ENCODE assay signal across 9 mouse cellular contexts in the genomic region with DNA sequence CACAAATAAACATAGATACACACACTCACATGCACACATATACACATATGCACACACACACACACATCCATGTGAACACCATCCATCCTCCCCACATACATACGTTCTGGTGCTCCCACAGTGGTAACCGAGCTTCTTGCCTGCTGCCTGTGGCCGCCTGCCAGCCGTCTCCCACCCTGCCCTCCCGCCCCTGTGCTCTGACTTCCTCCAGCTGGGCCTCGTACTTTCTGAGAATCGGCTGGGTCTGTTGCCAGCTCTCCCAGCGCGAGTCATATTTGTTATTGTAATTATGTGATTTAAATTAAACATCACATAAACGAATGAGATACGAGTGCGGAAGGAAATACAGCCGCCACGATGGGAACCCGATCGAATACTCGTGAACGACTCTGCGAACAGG. TPM values are rescaled to one million over a fixed set of nuclear protein-coding genes. Genes with fewer than 3 reads are reported as not detected.
A peak's percentile ranks its signal among the peaks of the same experiment; 100 is the strongest.
DNase-seq lines count a peak whose midpoint lies in the region; ATAC-seq and TF ChIP-seq lines count a peak whose summit lies in the region.
"Had no signal": no experiment of that assay in that cellular context is flagged by ENCODE, and none has a peak within 500 bp of the region (broad histone marks: within the 10 kb centered on the region; RNA-seq: fewer than 3 reads in every experiment).

No protein-coding gene starts in this region.

- DNase-seq in hindbrain, embryonic 14.5 days (ENCODE audit: low spot score): peak; percentile 32
- DNase-seq in hindbrain, embryonic 11.5 days (ENCODE audit: low spot score): no peak
- peak; percentile 94 for DNase-seq in lung, embryonic 14.5 days
- DNase-seq in lung, adult 18-20 months: no peak
- DNase-seq in lung, postnatal 10 days: peak; percentile 70
- DNase-seq in embryo, embryonic 10.5 days (ENCODE audit: low spot score): no peak

- WGBS in hindbrain, embryonic 14.5 days: 53% methylated on average over 19 of the region's 19 CpGs
- WGBS in hindbrain, embryonic 11.5 days: 84% methylated on average over 19 of the region's 19 CpGs
- WGBS in lung, embryonic 14.5 days: 27% methylated on average over 19 of the region's 19 CpGs
- WGBS in intestine, embryonic 15.5 days: 38% methylated on average over 19 of the region's 19 CpGs

- H3K27ac ChIP-seq in hindbrain, embryonic 14.5 days: no peak overlapping the region
- no peak overlapping the region for H3K27ac ChIP-seq in hindbrain, embryonic 11.5 days (ENCODE audit: low read depth, low read length)
- peak overlapping the region; percentile 63; the same call in 1 of the 2 replicates for H3K27ac ChIP-seq in lung, embryonic 14.5 days (ENCODE audit: low read depth)
- H3K27ac ChIP-seq in intestine, embryonic 15.5 days: peak overlapping the region; percentile 40; the same call in 1 of the 2 replicates
- H3K27ac ChIP-seq: hindbrain, embryonic 15.5 days; liver, embryonic 14.5 days had no signal

- no peak overlapping the region for H3K4me3 ChIP-seq in hindbrain, embryonic 14.5 days (replicated peaks; ENCODE audit: low read length)
- H3K4me3 ChIP-seq in hindbrain, embryonic 11.5 days (ENCODE audit: low read depth, low read length): no peak overlapping the region
- H3K4me3 ChIP-seq in lung, embryonic 14.5 days (ENCODE audit: low read depth, low read length): no peak overlapping the region
- H3K4me3 ChIP-seq in intestine, embryonic 15.5 days (replicated peaks): no peak overlapping the region
- H3K4me3 ChIP-seq: hindbrain, embryonic 15.5 days had no signal

- no peak overlapping the region for H3K9ac ChIP-seq in hindbrain, embryonic 14.5 days
- no peak overlapping the region for H3K9ac ChIP-seq in hindbrain, embryonic 11.5 days (ENCODE audit: low read depth, low read length)
- no peak overlapping the region for H3K9ac ChIP-seq in lung, embryonic 14.5 days
- H3K9ac ChIP-seq in intestine, embryonic 15.5 days: no peak overlapping the region
- H3K9ac ChIP-seq: hindbrain, embryonic 15.5 days; liver, embryonic 14.5 days had no signal

- no peaks in the 10 kb centered on the region for H3K27me3 ChIP-seq in hindbrain, embryonic 14.5 days (ENCODE audit: control insufficient read depth, insufficient read depth, low read length)
- H3K27me3 ChIP-seq in hindbrain, embryonic 11.5 days (ENCODE audit: control insufficient read depth, insufficient read depth, low read length): no peaks in the 10 kb centered on the region
- H3K27me3 ChIP-seq in lung, embryonic 14.5 days (ENCODE audit: insufficient read depth, low read length): no peaks in the 10 kb centered on the region
- no peaks in the 10 kb centered on the region for H3K27me3 ChIP-seq in intestine, embryonic 15.5 days (replicated peaks)
- H3K27me3 ChIP-seq: hindbrain, embryonic 15.5 days had no signal

- H3K36me3 ChIP-seq in hindbrain, embryonic 14.5 days (replicated peaks; ENCODE audit: control insufficient read depth, insufficient read depth): no peaks in the 10 kb centered on the region
- no peaks in the 10 kb centered on the region for H3K36me3 ChIP-seq in hindbrain, embryonic 11.5 days (ENCODE audit: control insufficient read depth, insufficient read depth, low read length)
- H3K36me3 ChIP-seq in lung, embryonic 14.5 days (ENCODE audit: insufficient read depth): no peaks in the 10 kb centered on the region
- no peaks in the 10 kb centered on the region for H3K36me3 ChIP-seq in intestine, embryonic 15.5 days
- H3K36me3 ChIP-seq: hindbrain, embryonic 15.5 days had no signal

- peaks cover 20% of the 10 kb centered on the region; the same call in 1 of the 2 replicates for H3K4me1 ChIP-seq in hindbrain, embryonic 14.5 days (replicated peaks; ENCODE audit: control insufficient read depth, insufficient read depth, low read length)
- no peaks in the 10 kb centered on the region for H3K4me1 ChIP-seq in hindbrain, embryonic 11.5 days (replicated peaks; ENCODE audit: control insufficient read depth, insufficient read depth, low read length)
- H3K4me1 ChIP-seq in lung, embryonic 14.5 days (ENCODE audit: insufficient read depth): peaks cover 15% of the 10 kb centered on the region
- H3K4me1 ChIP-seq in intestine, embryonic 15.5 days (replicated peaks): peaks cover 11% of the 10 kb centered on the region; the same call in 1 of the 2 replicates

- ATAC-seq in hindbrain, embryonic 14.5 days (ENCODE audit: low FRiP score): no peak
- ATAC-seq in hindbrain, embryonic 11.5 days (ENCODE audit: low FRiP score): no peak
- ATAC-seq in lung, embryonic 14.5 days (ENCODE audit: insufficient read depth): peak; percentile 90
- ATAC-seq in intestine, embryonic 15.5 days: peak; percentile 71

- H3K9me3 ChIP-seq in hindbrain, embryonic 14.5 days (ENCODE audit: control insufficient read depth, low read length): no peaks in the 10 kb centered on the region
- no peaks in the 10 kb centered on the region for H3K9me3 ChIP-seq in hindbrain, embryonic 11.5 days (ENCODE audit: control insufficient read depth, low read length)
- H3K9me3 ChIP-seq in lung, embryonic 14.5 days (ENCODE audit: low read depth, low read length): no peaks in the 10 kb centered on the region
- no peaks in the 10 kb centered on the region for H3K9me3 ChIP-seq in intestine, embryonic 15.5 days
- H3K9me3 ChIP-seq: hindbrain, embryonic 15.5 days had no signal

- no peak overlapping the region for H3K4me2 ChIP-seq in hindbrain, embryonic 14.5 days (replicated peaks)
- no peak overlapping the region for H3K4me2 ChIP-seq in hindbrain, embryonic 11.5 days (replicated peaks; ENCODE audit: low read depth, low read length)
- H3K4me2 ChIP-seq in lung, embryonic 14.5 days: no peak overlapping the region
- H3K4me2 ChIP-seq in intestine, embryonic 15.5 days (replicated peaks): 0 out of 2 replicates have a peak overlapping the region, but pooled peaks have one; percentile 4
- H3K4me2 ChIP-seq: hindbrain, embryonic 15.5 days had no signal

- TF ChIP-seq CTCF in lung, embryonic 14.5 days (IDR thresholded peaks at IDR 0.05; ENCODE audit: low read depth): no peak

RNA-seq across cellular contexts. Expression of gene Hmgb4, which starts 10.2 kb away (rescaled TPM):
- polyA plus RNA-seq in hindbrain, embryonic 14.5 days (2014; fragmentation: Nextera tagmentation; extraction: Ambion mirVana): not detected in 2 replicates
- polyA plus RNA-seq in hindbrain, embryonic 11.5 days (2014; fragmentation: Nextera tagmentation; extraction: Ambion mirVana): not detected in 2 replicates
- polyA plus RNA-seq in lung, embryonic 14.5 days (2014; fragmentation: Nextera tagmentation; extraction: Ambion mirVana): not detected in 2 replicates
- not detected in 2 replicates for polyA plus RNA-seq in intestine, embryonic 15.5 days (2015; fragmentation: Nextera tagmentation; extraction: Ambion mirVana)
- polyA plus RNA-seq: hindbrain, embryonic 15.5 days; liver, embryonic 14.5 days had no signal

Comparison
In these comparisons a context has a peak if more than half of its experiments do, and no peak if none do; other contexts are left out.
1. DNase-seq: peak in hindbrain, embryonic 14.5 days (single experiment), lung, embryonic 14.5 days (single experiment) and lung, postnatal 10 days (single experiment); none in hindbrain, embryonic 11.5 days (single experiment), lung, adult 18-20 months (0 of 2) and embryo, embryonic 10.5 days (single experiment).
2. ATAC-seq: peak in lung, embryonic 14.5 days (single experiment) and intestine, embryonic 15.5 days (single experiment); none in hindbrain, embryonic 14.5 days (single experiment) and hindbrain, embryonic 11.5 days (single experiment).
3. H3K27ac ChIP-seq: peak in lung, embryonic 14.5 days (single experiment) and intestine, embryonic 15.5 days (single experiment); none in hindbrain, embryonic 14.5 days (single experiment) and hindbrain, embryonic 11.5 days (single experiment).